Mouse (Mus musculus) cerebellum, postnatal 14 days (tissue): ENCODE measurements around the gene Filip1l.

Experiments used
- DNase-seq, 2 experiments: peaks; one replicate each; pipeline ENCODE4 v3.0.0; 2021; ENCODE audit warnings: mixed read lengths in 2 of 2

Gene Filip1l

DNA sequence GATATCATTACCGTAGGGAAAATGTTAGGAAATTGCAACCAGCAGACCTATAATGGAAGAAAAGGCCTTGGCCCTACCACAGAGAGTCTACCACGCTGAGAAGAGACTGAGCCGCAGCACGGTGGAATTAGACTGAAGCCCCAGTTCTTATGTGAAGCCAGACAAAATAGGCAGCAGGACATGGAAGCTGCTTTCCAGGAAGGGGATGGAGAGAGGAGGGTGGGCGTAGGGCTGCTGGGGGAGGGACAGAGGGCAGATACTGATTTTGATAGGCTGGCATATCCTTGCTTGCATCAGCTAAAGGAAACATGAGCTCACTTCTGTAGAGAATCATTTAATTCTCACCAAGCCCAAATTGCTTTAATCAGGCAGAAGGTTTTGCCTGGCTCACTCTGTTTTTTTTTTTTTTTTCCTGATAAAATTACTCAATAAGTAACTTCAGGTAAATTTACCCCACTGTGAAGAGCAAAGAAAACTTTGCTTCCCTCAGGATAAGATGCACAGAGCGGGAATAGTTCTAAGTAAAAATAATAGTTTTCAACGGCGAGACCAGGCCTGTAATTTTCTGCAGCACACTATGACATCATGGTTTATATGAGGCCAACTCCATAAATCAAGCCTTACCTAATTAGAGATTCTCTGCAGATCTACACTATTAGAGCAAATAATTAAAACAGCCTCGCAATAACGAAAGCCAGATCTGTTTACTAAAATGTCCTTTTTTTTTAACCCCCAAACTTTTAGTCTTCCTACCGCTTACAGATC lies 84.8 kb downstream of the Filip1l start:
- DNase-seq, result no peak

GRCm38 (mm10) chr16:57438288-57438685 lies 85.4 kb downstream of the Filip1l start:
- no peak for DNase-seq

DNA sequence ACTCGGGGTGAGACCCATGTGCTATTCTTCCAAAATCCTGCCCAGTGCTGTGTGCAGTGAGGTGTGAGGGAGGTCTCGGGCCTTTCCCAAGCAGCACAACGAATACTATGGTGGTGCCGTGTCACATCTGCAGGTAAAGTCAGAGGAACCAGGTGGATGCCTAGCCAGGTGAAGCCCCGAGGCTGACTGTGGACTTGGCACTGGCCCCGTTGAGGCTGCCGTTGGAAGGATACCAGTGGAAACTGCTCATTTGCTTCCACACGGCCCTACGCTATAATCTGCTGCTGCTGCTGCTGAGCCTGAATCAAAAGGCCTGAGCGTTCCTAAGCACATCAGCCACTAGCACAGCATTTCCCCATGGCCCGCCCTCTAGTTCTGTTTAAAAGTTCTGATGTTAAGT lies 86.3 kb downstream of the Filip1l start:
- peak; percentile 20 to 31 for DNase-seq

GRCm38 (mm10) chr16:57440706-57441437 lies 88.0 kb downstream of the Filip1l start:
- no peak for DNase-seq

- no peak for DNase-seq
These were observed 92.5 kb downstream of the Filip1l start for GRCm38 (mm10) chr16:57445096-57446094.

- no peak for DNase-seq
These were observed 100.1 kb downstream of the Filip1l start for GRCm38 (mm10) chr16:57453009-57453408.

- DNase-seq, result no peak
These were observed 101.3 kb downstream of the Filip1l start for GRCm38 (mm10) chr16:57454106-57454763.

- no peak for DNase-seq
These were observed 102.7 kb downstream of the Filip1l start for GRCm38 (mm10) chr16:57455573-57455972.

GRCm38 (mm10) chr16:57456003-57456402 lies 103.1 kb downstream of the Filip1l start:
- no peak for DNase-seq

GRCm38 (mm10) chr16:57465386-57465913 lies 112.6 kb downstream of the Filip1l start:
- DNase-seq, result no peak

DNA sequence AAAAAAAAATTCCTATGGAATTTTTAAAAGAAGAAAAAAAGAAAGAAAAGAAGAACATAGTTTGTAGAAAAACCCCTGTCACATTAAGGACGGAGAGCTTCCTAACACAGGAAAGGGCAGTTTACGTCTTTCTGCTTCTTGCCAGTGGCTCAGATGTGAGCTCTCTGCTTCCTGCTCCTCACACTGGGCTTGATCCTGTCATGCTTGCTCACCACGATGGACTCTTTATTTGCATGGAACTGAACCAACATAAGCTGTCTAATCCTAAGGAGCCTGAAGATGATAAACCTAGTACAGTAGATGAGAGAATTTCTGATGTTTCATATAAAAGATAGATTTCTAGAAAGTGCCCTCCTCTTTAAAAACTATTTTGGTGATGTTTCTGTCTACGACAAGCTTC lies 116.4 kb downstream of the Filip1l start:
- DNase-seq, result no peak

DNA sequence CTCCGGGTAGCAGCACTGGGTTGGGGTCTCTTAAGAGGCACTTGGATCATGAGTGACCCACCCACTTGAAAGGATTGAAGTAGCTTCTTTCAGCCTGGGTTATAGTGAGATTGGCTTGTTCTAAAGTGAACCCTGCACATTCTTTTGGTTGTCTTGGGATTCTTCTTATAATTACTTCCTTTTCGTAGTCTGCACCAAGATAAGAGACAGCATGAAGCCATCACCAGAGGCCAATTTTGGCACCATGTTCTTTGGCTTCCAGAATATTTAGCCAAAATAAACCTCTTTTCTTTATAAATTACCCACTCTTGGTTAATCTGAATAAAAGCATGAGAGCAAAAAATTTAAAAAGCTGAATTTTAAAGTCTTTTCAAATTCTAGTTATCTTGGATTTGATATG lies 117.0 kb downstream of the Filip1l start:
- DNase-seq, result no peak

GRCm38 (mm10) chr16:57470286-57470830 lies 117.5 kb downstream of the Filip1l start:
- no peak for DNase-seq

DNA sequence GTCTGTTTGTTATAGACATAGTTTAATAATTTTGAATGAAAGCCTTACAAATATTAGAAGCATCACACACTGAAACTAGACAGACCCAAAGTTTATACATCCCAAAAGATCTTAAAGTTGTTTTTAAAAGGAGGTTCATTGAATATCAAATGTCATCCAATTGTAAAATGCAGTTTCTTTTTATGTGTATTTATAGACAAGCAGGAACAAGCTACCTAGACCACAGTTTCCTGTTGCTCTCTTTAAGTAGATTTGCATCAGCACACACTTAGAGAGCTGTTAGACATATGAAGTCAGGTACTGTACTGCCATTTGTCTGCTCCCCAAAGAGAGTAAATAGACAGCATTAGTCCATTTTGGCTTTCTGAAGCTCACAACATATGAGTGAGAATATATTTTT lies 118.2 kb downstream of the Filip1l start:
- DNase-seq, result no peak

GRCm38 (mm10) chr16:57473415-57474085 lies 120.7 kb downstream of the Filip1l start:
- DNase-seq, result no peak

GRCm38 (mm10) chr16:57478451-57478850 lies 125.6 kb downstream of the Filip1l start:
- DNase-seq, result no peak

DNA sequence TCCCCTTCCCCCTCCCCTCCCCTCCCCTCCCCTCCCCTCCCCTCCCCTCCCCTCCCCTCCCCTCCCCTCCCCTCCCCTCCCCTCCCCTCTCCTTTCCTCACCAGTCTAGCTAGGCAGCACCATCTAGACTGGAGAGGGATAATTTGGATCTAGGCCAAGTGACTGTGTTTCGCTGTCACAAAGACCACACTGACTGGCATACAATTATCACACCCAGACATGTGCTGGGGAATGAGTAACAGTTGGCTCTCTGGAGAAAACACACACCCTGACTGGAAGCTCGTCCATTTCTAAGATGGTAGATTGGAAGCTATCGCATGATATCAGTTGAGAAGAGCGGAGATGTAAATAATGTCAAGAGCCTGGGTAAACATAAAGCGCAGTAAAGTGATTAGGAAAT lies 126.9 kb downstream of the Filip1l start:
- DNase-seq, result no peak

DNA sequence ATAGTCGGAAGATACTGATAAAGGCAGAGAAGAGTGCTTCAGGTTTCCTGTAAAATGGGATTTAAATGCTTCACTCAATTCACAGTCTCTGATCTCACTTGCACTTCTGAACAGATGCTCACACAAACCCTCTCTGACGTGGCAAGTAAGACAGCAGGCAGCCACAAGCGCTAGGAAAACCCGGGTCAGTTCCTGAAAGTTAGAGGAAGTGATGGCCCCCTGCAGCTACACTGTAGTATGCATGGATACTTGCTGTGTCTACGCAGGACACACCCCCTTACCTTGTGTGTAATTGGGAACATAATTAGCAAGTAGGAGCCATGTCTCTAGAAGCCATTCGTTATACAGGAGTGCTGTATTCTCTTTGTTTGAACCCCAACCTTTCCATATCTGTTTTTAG lies 129.4 kb downstream of the Filip1l start:
- no peak for DNase-seq

GRCm38 (mm10) chr16:57482911-57483310 lies 130.0 kb downstream of the Filip1l start:
- DNase-seq, result no peak

- DNase-seq, result no peak
These were observed 130.6 kb downstream of the Filip1l start for GRCm38 (mm10) chr16:57483503-57483902.
